Mouse (Mus musculus): ENCODE measurements around the gene Ikzf5. TPM values are rescaled to one million over a fixed set of nuclear protein-coding genes. Genes with fewer than 3 reads are reported as not detected.

The Ikzf5 gene
- polyA plus RNA-seq, 1 experiment from 2014 or later = 12.0 TPM

DNA sequence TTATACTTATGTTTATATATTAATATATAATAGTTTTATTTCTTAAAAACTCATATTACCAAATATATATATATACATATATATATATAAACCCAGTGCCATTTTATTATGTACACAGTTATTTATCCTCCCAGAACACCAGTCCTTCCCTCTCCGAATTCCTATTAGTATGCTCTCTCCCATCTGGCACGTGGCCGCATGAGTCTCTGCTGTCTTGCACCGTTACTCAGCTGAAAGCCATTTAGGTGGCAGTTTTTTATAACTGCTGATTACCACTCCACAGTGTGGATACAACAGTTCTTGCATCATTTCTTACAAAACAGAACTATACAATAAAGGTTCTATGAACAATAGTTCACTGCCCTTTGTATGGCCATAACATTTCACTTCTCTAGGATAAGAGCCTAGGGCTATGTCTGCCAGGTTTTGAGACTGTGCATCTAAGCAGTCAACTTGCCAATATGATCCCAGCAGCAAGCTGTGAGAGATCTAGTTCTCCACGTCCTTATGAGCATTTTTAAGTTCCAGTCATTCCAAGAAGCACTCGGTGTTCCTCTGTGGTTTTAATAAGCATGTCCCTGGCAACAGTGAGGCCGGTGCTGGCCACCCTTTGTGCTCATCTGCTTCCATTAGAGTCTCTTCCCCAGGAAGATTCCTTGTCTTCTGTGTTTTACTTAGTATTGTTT, 64.3 kb downstream of the Ikzf5 start:
- no peak overlapping the region for H3K9ac ChIP-seq
- WGBS = 87% methylated on average over 7 of the region's 7 CpGs
- H3K4me2 ChIP-seq = no peak overlapping the region
- no peaks in the 10 kb centered on the region for H3K9me3 ChIP-seq (replicated peaks)
- H3K27me3 ChIP-seq (replicated peaks) = no peaks in the 10 kb centered on the region
- no peaks in the 10 kb centered on the region for H3K4me1 ChIP-seq (replicated peaks)
- H3K4me3 ChIP-seq = no peak overlapping the region
- ATAC-seq (ENCODE audit: insufficient number of reproducible peaks, low FRiP score) = no peak
- peaks cover 74% of the 10 kb centered on the region for H3K36me3 ChIP-seq
- H3K27ac ChIP-seq (ENCODE audit: poor library complexity, severe bottlenecking) = no peak overlapping the region

Other genes starting within 250 kb of the Ikzf5 start
- 0.18 and 0.27 TPM in 2 replicates for gene 5430419D17Rik, start 236.1 kb downstream of the Ikzf5 start, polyA plus RNA-seq (2016; fragmentation: Nextera tagmentation; extraction: Ambion mirVana)
- 0.62 and 0.91 TPM in 2 replicates for gene Cuzd1, start 88.2 kb downstream of the Ikzf5 start, polyA plus RNA-seq (2016; fragmentation: Nextera tagmentation; extraction: Ambion mirVana)
- gene Fam24b, start 81.0 kb downstream of the Ikzf5 start, polyA plus RNA-seq (2016; fragmentation: Nextera tagmentation; extraction: Ambion mirVana) = not detected in 2 replicates
- not detected in 2 replicates for gene Fam24a, start 76.7 kb downstream of the Ikzf5 start, polyA plus RNA-seq (2016; fragmentation: Nextera tagmentation; extraction: Ambion mirVana)
- 17.7 and 20.3 TPM in 2 replicates for gene 2310057M21Rik, start 47.8 kb downstream of the Ikzf5 start, polyA plus RNA-seq (2016; fragmentation: Nextera tagmentation; extraction: Ambion mirVana)
- gene Pstk, start 39.4 kb downstream of the Ikzf5 start, polyA plus RNA-seq (2016; fragmentation: Nextera tagmentation; extraction: Ambion mirVana) = 86.6 and 96.7 TPM in 2 replicates
- 87.4 and 87.6 TPM in 2 replicates for gene Acadsb, start 80 bp upstream of the Ikzf5 start, polyA plus RNA-seq (2016; fragmentation: Nextera tagmentation; extraction: Ambion mirVana)
- not detected in 2 replicates for gene Hmx3, start 132.3 kb upstream of the Ikzf5 start, polyA plus RNA-seq (2016; fragmentation: Nextera tagmentation; extraction: Ambion mirVana)
- not detected in 2 replicates for gene Hmx2, start 138.3 kb upstream of the Ikzf5 start, polyA plus RNA-seq (2016; fragmentation: Nextera tagmentation; extraction: Ambion mirVana)
- 129 and 133 TPM in 2 replicates for gene Bub3, start 149.7 kb upstream of the Ikzf5 start, polyA plus RNA-seq (2016; fragmentation: Nextera tagmentation; extraction: Ambion mirVana)